Comparison of ENCODE assay signal across 8 mouse cellular contexts in the genomic region with DNA sequence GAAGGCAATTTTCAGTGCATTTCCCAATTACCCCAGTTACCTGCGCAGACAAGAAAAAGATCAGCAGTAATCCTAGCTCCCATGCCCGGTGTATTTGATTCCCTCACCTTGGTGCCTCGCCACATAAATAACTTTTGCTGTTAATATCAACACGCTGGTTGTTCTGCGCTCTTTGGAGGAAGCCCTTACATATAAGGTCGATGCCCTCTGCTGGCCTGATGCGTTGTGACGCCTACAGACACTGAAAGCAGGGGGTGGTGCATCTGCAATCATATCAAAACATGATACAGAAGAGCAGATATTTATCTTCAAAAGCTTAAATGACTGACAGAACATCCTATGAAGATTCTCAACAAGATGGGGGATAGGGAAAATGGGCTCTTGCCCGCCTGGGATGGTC.
DNase-seq lines count a peak whose midpoint lies in the region; ATAC-seq and TF ChIP-seq lines count a peak whose summit lies in the region.

No protein-coding gene starts in this region.

- intact Hi-C loops in heart, adult 2 months (cut with DNase I): loop anchor here (10.0 kb wide), 2 partner anchors 88 to 102 kb away; no protein-coding TSS in a partner anchor

- no peaks in the 10 kb centered on the region for H3K27me3 ChIP-seq in heart, adult 2 months (ENCODE audit: control insufficient read depth, insufficient read depth, low read length)
- no peaks in the 10 kb centered on the region for H3K27me3 ChIP-seq in heart, embryonic 12.5 days (replicated peaks)
- no peaks in the 10 kb centered on the region for H3K27me3 ChIP-seq in hindbrain, postnatal 0 days (ENCODE audit: insufficient read depth, low read length)

- H3K27ac ChIP-seq in heart, adult 2 months: no peak overlapping the region
- no peak overlapping the region for H3K27ac ChIP-seq in heart, embryonic 12.5 days (ENCODE audit: poor library complexity, severe bottlenecking)
- no peak overlapping the region for H3K27ac ChIP-seq in hindbrain, postnatal 0 days

- no peak for TF ChIP-seq EP300 in heart, adult 2 months (IDR thresholded peaks at IDR 0.05; ENCODE audit: insufficient read depth, low read depth, low read length)

- WGBS in heart, adult 2 months: 43% methylated on average over 9 of the region's 9 CpGs
- WGBS in heart, embryonic 12.5 days: 45% methylated on average over 9 of the region's 9 CpGs
- WGBS in hindbrain, postnatal 0 days: 41% methylated on average over 9 of the region's 9 CpGs

- no peaks in the 10 kb centered on the region for H3K9me3 ChIP-seq in heart, embryonic 12.5 days (replicated peaks)
- H3K9me3 ChIP-seq in hindbrain, postnatal 0 days (ENCODE audit: low read length): no peaks in the 10 kb centered on the region

- no peaks in the 10 kb centered on the region for H3K36me3 ChIP-seq in heart, adult 2 months (ENCODE audit: control insufficient read depth, insufficient read depth, low read length)
- H3K36me3 ChIP-seq in heart, embryonic 12.5 days: peaks cover 40% of the 10 kb centered on the region
- peaks cover 13% of the 10 kb centered on the region for H3K36me3 ChIP-seq in hindbrain, postnatal 0 days (ENCODE audit: insufficient read depth, low read length)

- no peak for DNase-seq in heart, adult 2 months
- DNase-seq in 416B (ENCODE audit: low read depth): peak; percentile 56
- DNase-seq in hindbrain, postnatal 0 days (ENCODE audit: low spot score): peak; percentile 71
- DNase-seq in retina, postnatal 1 day: peak; percentile 56
- no peak for DNase-seq in frontal cortex, postnatal 25 days (ENCODE audit: low spot score in 2 of 2)
- DNase-seq in kidney, postnatal 14 days: no peak

- no peak overlapping the region for H3K4me3 ChIP-seq in heart, adult 2 months
- H3K4me3 ChIP-seq in heart, embryonic 12.5 days: no peak overlapping the region
- no peak overlapping the region for H3K4me3 ChIP-seq in hindbrain, postnatal 0 days (ENCODE audit: low read length)

- no peak for TF ChIP-seq POLR2A in heart, adult 2 months (IDR thresholded peaks at IDR 0.05; ENCODE audit: insufficient read depth, low read depth, low read length)

- no peak overlapping the region for H3K4me2 ChIP-seq in heart, embryonic 12.5 days
- no peak overlapping the region for H3K4me2 ChIP-seq in hindbrain, postnatal 0 days (ENCODE audit: low read depth, low read length)

- TF ChIP-seq CTCF in heart, adult 2 months (IDR thresholded peaks at IDR 0.05): peak; percentile 61
- TF ChIP-seq CTCF in hindbrain, postnatal 0 days (IDR thresholded peaks at IDR 0.05; ENCODE audit: low read depth): peak; percentile 70

- no peak for ATAC-seq in heart, embryonic 12.5 days (ENCODE audit: insufficient number of reproducible peaks, low FRiP score)
- peak; percentile 74 for ATAC-seq in common myeloid progenitor, adult 5-6 weeks (replicated peaks; ENCODE audit: low read depth, poor library complexity, severe bottlenecking)
- ATAC-seq in hindbrain, postnatal 0 days: peak; percentile 70; the same call in 1 of the 2 replicates

- no peaks in the 10 kb centered on the region for H3K79me2 ChIP-seq in heart, adult 2 months (replicated peaks; ENCODE audit: control insufficient read depth, insufficient read depth, low read length)

- H3K4me1 ChIP-seq in heart, adult 2 months (ENCODE audit: control insufficient read depth, insufficient read depth, low read length): no peaks in the 10 kb centered on the region
- H3K4me1 ChIP-seq in heart, embryonic 12.5 days (replicated peaks): no peaks in the 10 kb centered on the region
- no peaks in the 10 kb centered on the region for H3K4me1 ChIP-seq in hindbrain, postnatal 0 days (ENCODE audit: insufficient read depth, low read length)

- H3K9ac ChIP-seq in heart, adult 2 months (ENCODE audit: low read depth, low read length): no peak overlapping the region
- no peak overlapping the region for H3K9ac ChIP-seq in heart, embryonic 12.5 days
- H3K9ac ChIP-seq in hindbrain, postnatal 0 days (replicated peaks; ENCODE audit: low read length): no peak overlapping the region

Comparison
In these comparisons a context has a peak if more than half of its experiments do, and no peak if none do; other contexts are left out.
1. DNase-seq: peak in 416B (single experiment), hindbrain, postnatal 0 days (single experiment) and retina, postnatal 1 day (single experiment); none in heart, adult 2 months (0 of 2), frontal cortex, postnatal 25 days (0 of 2) and kidney, postnatal 14 days (single experiment).